Mouse (Mus musculus) midbrain, embryonic 16.5 days (tissue): ENCODE measurements around the gene Gm7347. TPM values are rescaled to one million over a fixed set of nuclear protein-coding genes. Genes with fewer than 3 reads are reported as not detected.
"Not testable (repeated sequence)": the region's sequence is repeated elsewhere in the genome, so short reads cannot be mapped to it uniquely, and the experiment has no call there.

Experiments used
- ATAC-seq: fragments of 200-750 bp; cut with Nextera tagmentation; 2 replicates; pipeline ENCODE4 v1.8.0; 2017; ENCODE audit warnings: moderate TSS enrichment
- H3K27ac ChIP-seq: fragments of 300-500 bp; sonication (generic); 2 replicates; pipeline ENCODE4 v1.5.1; 2014; ENCODE audit warnings: mild to moderate bottlenecking, low read length, mixed read lengths
- H3K27me3 ChIP-seq: fragments of 300-500 bp; sonication (generic); 2 replicates; pipeline ENCODE4 v1.6.1; 2014; ENCODE audit warnings: low read depth, low read length, mixed read lengths; ENCODE audit not compliant: control insufficient read depth, insufficient read depth
- H3K36me3 ChIP-seq: fragments of 300-500 bp; sonication (generic); 2 replicates; pipeline ENCODE4 v1.6.1; 2014; ENCODE audit warnings: mild to moderate bottlenecking, low read length, moderate library complexity, mixed read lengths; ENCODE audit not compliant: control insufficient read depth, insufficient read depth
- H3K4me1 ChIP-seq: fragments of 300-500 bp; sonication (generic); 2 replicates; pipeline ENCODE4 v1.6.1; 2014; ENCODE audit warnings: mild to moderate bottlenecking, low read length, mixed read lengths; ENCODE audit not compliant: control insufficient read depth, insufficient read depth
- H3K4me2 ChIP-seq: fragments of 300-500 bp; sonication (generic); 2 replicates; pipeline ENCODE4 v1.6.1; 2014; ENCODE audit warnings: mild to moderate bottlenecking, low read length, mixed read lengths
- H3K4me3 ChIP-seq: fragments of 300-500 bp; sonication (generic); 2 replicates; pipeline ENCODE4 v1.5.1; 2014; ENCODE audit warnings: low read depth, mild to moderate bottlenecking, low read length, moderate library complexity, mixed read lengths
- H3K9ac ChIP-seq: fragments of 300-500 bp; sonication (generic); 2 replicates; pipeline ENCODE4 v1.6.1; 2014; ENCODE audit warnings: low read depth, low read length, mixed read lengths
- H3K9me3 ChIP-seq: fragments of 300-500 bp; sonication (generic); replicated peaks from 2 replicates; pipeline ENCODE4 v1.6.1; 2014; ENCODE audit warnings: mild to moderate bottlenecking, low read length, mixed read lengths; ENCODE audit not compliant: control insufficient read depth, poor library complexity, severe bottlenecking
- WGBS: fragments of 180-500 bp; shearing (Covaris S2); extraction: QIAGEN DNeasy Blood & Tissue Kit; methylation state at CpG from one replicate; pipeline ENCODE4 v1.1.7; 2014; 5-methylcytosine and 5-hydroxymethylcytosine counted together
- polyA plus RNA-seq: library from polyadenylated mRNA; unstranded; fragments of >200 nt; fragmentation: Nextera tagmentation; extraction: Ambion mirVana; gene quantifications from 2 replicates; pipeline ENCODE4 v1.2.1, GENCODE M21; 2015

The Gm7347 gene
- 0.12 and 0.21 TPM in 2 replicates for polyA plus RNA-seq

GRCm38 (mm10) chr5:26058481-26058880, at the start of gene Gm7347:
Gene Gm7347, minus strand, starts transcription at chr5:26058581.
- ATAC-seq, H3K9me3 ChIP-seq: not testable (repeated sequence)
- WGBS: no CpG with 5 or more reads among the region's 2 CpGs

GRCm38 (mm10) chr5:26105262-26105661, 46.9 kb upstream of the Gm7347 start, which contains the start of gene 5031410I06Rik:
Gene 5031410I06Rik, minus strand, starts transcription at chr5:26105362.
- not testable (repeated sequence) for H3K27ac ChIP-seq, H3K27me3 ChIP-seq, H3K4me3 ChIP-seq, H3K36me3 ChIP-seq, H3K9ac ChIP-seq, ATAC-seq, H3K9me3 ChIP-seq, H3K4me2 ChIP-seq, H3K4me1 ChIP-seq
- WGBS: no CpG with 5 or more reads among the region's 3 CpGs

More at GRCm38 (mm10) chr5:26058481-26058880, at the start of gene Gm7347:
- not testable (repeated sequence) for H3K27me3 ChIP-seq, H3K4me3 ChIP-seq, H3K36me3 ChIP-seq, H3K4me2 ChIP-seq, H3K9ac ChIP-seq, H3K27ac ChIP-seq, H3K4me1 ChIP-seq

GRCm38 (mm10) chr5:26089191-26089590, 30.8 kb upstream of the Gm7347 start, which contains the start of gene Gm10471:
Gene Gm10471, minus strand, starts transcription at chr5:26089291.
- H3K9me3 ChIP-seq, H3K4me1 ChIP-seq, H3K9ac ChIP-seq, H3K36me3 ChIP-seq, H3K27me3 ChIP-seq, ATAC-seq, H3K27ac ChIP-seq, H3K4me2 ChIP-seq, H3K4me3 ChIP-seq: not testable (repeated sequence)
- WGBS: 56% methylated on average over 1 of the region's 1 CpGs

GRCm38 (mm10) chr5:26079023-26079422, 20.6 kb upstream of the Gm7347 start:
- not testable (repeated sequence) for H3K9me3 ChIP-seq, H3K4me2 ChIP-seq, H3K9ac ChIP-seq, H3K4me1 ChIP-seq, H3K36me3 ChIP-seq, H3K4me3 ChIP-seq, H3K27ac ChIP-seq, ATAC-seq, H3K27me3 ChIP-seq

- no peak for ATAC-seq
- 93% methylated on average over 24 of the region's 24 CpGs for WGBS
These were observed 12.3 kb upstream of the Gm7347 start for GRCm38 (mm10) chr5:26070716-26071115.

GRCm38 (mm10) chr5:26039458-26039857, 18.9 kb downstream of the Gm7347 start, which contains the start of gene Speer4a:
Gene Speer4a, minus strand, starts transcription at chr5:26039558.
- not testable (repeated sequence) for H3K36me3 ChIP-seq, H3K27ac ChIP-seq, H3K4me3 ChIP-seq, H3K4me1 ChIP-seq, H3K4me2 ChIP-seq, H3K27me3 ChIP-seq, H3K9me3 ChIP-seq, H3K9ac ChIP-seq, ATAC-seq
- 76% methylated on average over 2 of the region's 2 CpGs for WGBS

More at GRCm38 (mm10) chr5:26070716-26071115, 12.3 kb upstream of the Gm7347 start:
- Histone ChIP-seq H3K9me3 (0 out of 2 replicates have a peak, but pooled peaks cover 5% of the 10 kb centered on the region), H3K36me3 (no peaks in the 10 kb centered on the region), H3K9ac (no peak overlapping the region), H3K4me3 (no peak overlapping the region), H3K27me3 (no peaks in the 10 kb centered on the region), H3K4me2 (no peak overlapping the region), H3K27ac (no peak overlapping the region), H3K4me1 (no peaks in the 10 kb centered on the region)

- not testable (repeated sequence) for H3K9me3 ChIP-seq, H3K9ac ChIP-seq, H3K27me3 ChIP-seq, H3K4me2 ChIP-seq, H3K27ac ChIP-seq, H3K36me3 ChIP-seq, ATAC-seq, H3K4me1 ChIP-seq, H3K4me3 ChIP-seq
- no CpG with 5 or more reads among the region's 3 CpGs for WGBS
These were observed 35.6 kb downstream of the Gm7347 start, which contains the start of gene Gm5862 for GRCm38 (mm10) chr5:26022816-26023215. Gene Gm5862, minus strand, starts transcription at chr5:26022916.

GRCm38 (mm10) chr5:26007697-26008096, 50.7 kb downstream of the Gm7347 start:
- Histone ChIP-seq H3K4me3 (peak overlapping the region; percentile 34), H3K4me2 (peak overlapping the region; percentile 55)
- H3K9me3 ChIP-seq, H3K9ac ChIP-seq, H3K27ac ChIP-seq, H3K27me3 ChIP-seq, ATAC-seq, H3K36me3 ChIP-seq, H3K4me1 ChIP-seq: not testable (repeated sequence)
- WGBS: 69% methylated on average over 6 of the region's 7 CpGs

GRCm38 (mm10) chr5:26006937-26007695, 51.3 kb downstream of the Gm7347 start:
- H3K36me3 ChIP-seq, H3K9me3 ChIP-seq, H3K27me3 ChIP-seq, H3K27ac ChIP-seq, H3K4me1 ChIP-seq: not testable (repeated sequence)
- Histone ChIP-seq H3K9ac (peak overlapping the region; percentile 37), H3K4me3 (peak overlapping the region; percentile 34), H3K4me2 (peak overlapping the region; percentile 55)
- 20% methylated on average over 40 of the region's 45 CpGs for WGBS
- ATAC-seq: peak; percentile 97
